Mouse (Mus musculus) lung, adult 2 months (tissue): ENCODE results near the gene Hist1h4f.
"Not testable (repeated sequence)": the region's sequence is repeated elsewhere in the genome, so short reads cannot be mapped to it uniquely, and the experiment has no call there.

Source experiments
- CTCF ChIP-seq: fragments of 200-500 bp; IDR thresholded peaks from 2 replicates; pipeline ENCODE4 v1.5.1; 2011; ENCODE audit warnings: mild to moderate bottlenecking, low read length, control low read depth; ENCODE audit not compliant: insufficient read depth
- POLR2A ChIP-seq: fragments of 200-500 bp; IDR thresholded peaks from 2 replicates; pipeline ENCODE4 v1.6.1; 2011; ENCODE audit warnings: low read depth, mild to moderate bottlenecking, control low read depth, low read length, borderline replicate concordance; ENCODE audit errors: extremely low read depth

DNA sequence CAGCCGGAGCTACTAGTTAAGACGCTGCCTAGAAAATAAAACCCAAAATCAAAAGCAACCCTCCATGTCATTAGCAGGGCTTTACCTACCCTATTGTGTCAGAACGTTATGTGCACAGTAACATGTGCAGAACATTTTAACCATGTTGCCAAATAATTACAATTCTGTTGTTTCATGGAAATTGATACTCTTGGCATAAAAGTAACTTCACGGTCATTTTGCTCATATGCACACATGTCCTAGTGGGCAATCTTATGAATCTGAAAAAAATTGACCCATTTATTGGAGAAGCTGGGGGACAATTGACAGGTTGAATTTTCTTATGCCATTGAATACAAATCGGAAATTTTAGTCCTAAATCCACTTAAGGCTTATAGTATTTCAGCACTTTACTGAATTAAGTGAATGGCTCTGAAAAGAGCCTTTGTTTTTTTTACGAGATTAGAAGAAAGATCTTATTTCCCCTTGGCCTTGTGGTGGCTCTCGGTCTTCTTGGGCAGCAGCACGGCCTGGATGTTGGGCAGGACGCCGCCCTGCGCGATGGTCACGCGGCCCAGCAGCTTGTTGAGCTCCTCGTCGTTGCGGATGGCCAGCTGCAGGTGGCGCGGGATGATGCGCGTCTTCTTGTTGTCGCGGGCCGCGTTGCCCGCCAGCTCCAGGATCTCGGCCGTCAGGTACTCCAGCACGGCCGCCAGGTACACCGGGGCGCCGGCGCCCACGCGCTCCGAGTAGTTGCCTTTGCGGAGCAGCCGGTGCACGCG lies 19.0 kb upstream of the Hist1h4f start:
- not testable (repeated sequence) for TF ChIP-seq CTCF, POLR2A
